Mouse (Mus musculus) lung, adult 2 months (tissue): ENCODE measurements at regions not wholly inside any gene's neighbourhood (a gene's known extent, or its start where the extent isn't known, plus 50 kb on each side); places are given as distances from the start of the nearest gene placed in this dataset.

ENCODE experiments used
- CTCF ChIP-seq: fragments of 200-500 bp; IDR thresholded peaks from 2 replicates; pipeline ENCODE4 v1.5.1; 2011; ENCODE audit warnings: mild to moderate bottlenecking, low read length, control low read depth; ENCODE audit not compliant: insufficient read depth
- POLR2A ChIP-seq: fragments of 200-500 bp; IDR thresholded peaks from 2 replicates; pipeline ENCODE4 v1.6.1; 2011; ENCODE audit warnings: low read depth, mild to moderate bottlenecking, control low read depth, low read length, borderline replicate concordance; ENCODE audit errors: extremely low read depth

GRCm38 (mm10) chr3:34445354-34445753 is 204.9 kb upstream of the Sox2 start:
- TF ChIP-seq CTCF, result no peak
- no peak for TF ChIP-seq POLR2A
